Mouse (Mus musculus): Measurements from ENCODE around the gene Gm20708. TPM values are rescaled to one million over a fixed set of nuclear protein-coding genes. Genes with fewer than 3 reads are reported as not detected.
"Not testable (repeated sequence)": the region's sequence is repeated elsewhere in the genome, so short reads cannot be mapped to it uniquely, and the experiment has no call there.

Gm20708 gene
- polyA plus RNA-seq, 1 experiment, result not detected

GRCm38 (mm10) chr11:117777111-117777510 lies 32.4 kb upstream of the Gm20708 start:
- no peak overlapping the region for H3K4me3 ChIP-seq (ENCODE audit: insufficient read depth, low read depth, low read length)
- H3K27ac ChIP-seq (replicated peaks; ENCODE audit: low read depth, low read length), result no peak overlapping the region
- peaks cover 6% of the 10 kb centered on the region; the same call in 1 of the 2 replicates for H3K4me1 ChIP-seq (ENCODE audit: control insufficient read depth, insufficient read depth, insufficient read length, low read length)

GRCm38 (mm10) chr11:117778031-117778430 lies 31.4 kb upstream of the Gm20708 start:
- Histone ChIP-seq H3K27ac (replicated peaks; ENCODE audit: low read depth, low read length) (no peak overlapping the region), H3K4me3 (ENCODE audit: insufficient read depth, low read depth, low read length) (no peak overlapping the region), H3K4me1 (ENCODE audit: control insufficient read depth, insufficient read depth, insufficient read length, low read length) (peaks cover 6% of the 10 kb centered on the region; the same call in 1 of the 2 replicates)

GRCm38 (mm10) chr11:117778851-117779433 lies 30.5 kb upstream of the Gm20708 start:
- Histone ChIP-seq H3K4me1 (ENCODE audit: control insufficient read depth, insufficient read depth, insufficient read length, low read length) (peaks cover 6% of the 10 kb centered on the region; the same call in 1 of the 2 replicates), H3K4me3 (ENCODE audit: insufficient read depth, low read depth, low read length) (peak overlapping the region; percentile 77), H3K27ac (replicated peaks; ENCODE audit: low read depth, low read length) (peak overlapping the region; percentile 95)

- peak overlapping the region; percentile 77 for H3K4me3 ChIP-seq (ENCODE audit: insufficient read depth, low read depth, low read length)
- H3K27ac ChIP-seq (replicated peaks; ENCODE audit: low read depth, low read length), result peak overlapping the region; percentile 95
- peaks cover 6% of the 10 kb centered on the region; the same call in 1 of the 2 replicates for H3K4me1 ChIP-seq (ENCODE audit: control insufficient read depth, insufficient read depth, insufficient read length, low read length)
Observed at GRCm38 (mm10) chr11:117779434-117780198, 29.9 kb upstream of the Gm20708 start.

- Histone ChIP-seq H3K27ac (replicated peaks; ENCODE audit: low read depth, low read length) (peak overlapping the region; percentile 95), H3K4me3 (ENCODE audit: insufficient read depth, low read depth, low read length) (peak overlapping the region; percentile 77), H3K4me1 (ENCODE audit: control insufficient read depth, insufficient read depth, insufficient read length, low read length) (peaks cover 6% of the 10 kb centered on the region; the same call in 1 of the 2 replicates)
Observed at GRCm38 (mm10) chr11:117780199-117780515, 29.3 kb upstream of the Gm20708 start.

- Histone ChIP-seq H3K4me1 (ENCODE audit: control insufficient read depth, insufficient read depth, insufficient read length, low read length) (peaks cover 6% of the 10 kb centered on the region; the same call in 1 of the 2 replicates), H3K27ac (replicated peaks; ENCODE audit: low read depth, low read length) (peak overlapping the region; percentile 95), H3K4me3 (ENCODE audit: insufficient read depth, low read depth, low read length) (peak overlapping the region; percentile 77)
Observed at GRCm38 (mm10) chr11:117780582-117781111, 28.8 kb upstream of the Gm20708 start.

- Histone ChIP-seq H3K27ac (replicated peaks; ENCODE audit: low read depth, low read length) (peak overlapping the region; percentile 95), H3K4me3 (ENCODE audit: insufficient read depth, low read depth, low read length) (peak overlapping the region; percentile 77), H3K4me1 (ENCODE audit: control insufficient read depth, insufficient read depth, insufficient read length, low read length) (peaks cover 6% of the 10 kb centered on the region; the same call in 1 of the 2 replicates)
Observed at GRCm38 (mm10) chr11:117781199-117781821, 28.2 kb upstream of the Gm20708 start.

GRCm38 (mm10) chr11:117781993-117782704 lies 27.3 kb upstream of the Gm20708 start, which contains the start of the genes Tmc8 and Tmc6:
TSS of gene Tmc8 (plus strand) at chr11:117782076.
TSS of gene Tmc6 (minus strand) at chr11:117782198.
- H3K4me3 ChIP-seq (ENCODE audit: insufficient read depth, low read depth, low read length), result peak within 1 kb of the TSS; percentile 77
- H3K4me1 ChIP-seq (ENCODE audit: control insufficient read depth, insufficient read depth, insufficient read length, low read length), result peaks cover 6% of the 10 kb centered on the region; the same call in 1 of the 2 replicates
- H3K27ac ChIP-seq (replicated peaks; ENCODE audit: low read depth, low read length), result peak within 1 kb of the TSS; percentile 99

GRCm38 (mm10) chr11:117782705-117783034 lies 26.8 kb upstream of the Gm20708 start:
- Histone ChIP-seq H3K27ac (replicated peaks; ENCODE audit: low read depth, low read length) (peak overlapping the region; percentile 99), H3K4me3 (ENCODE audit: insufficient read depth, low read depth, low read length) (peak overlapping the region; percentile 65), H3K4me1 (ENCODE audit: control insufficient read depth, insufficient read depth, insufficient read length, low read length) (peaks cover 6% of the 10 kb centered on the region; the same call in 1 of the 2 replicates)

- H3K27ac ChIP-seq (replicated peaks; ENCODE audit: low read depth, low read length), result peak overlapping the region; percentile 99
Observed at GRCm38 (mm10) chr11:117783089-117783488, 26.4 kb upstream of the Gm20708 start.

GRCm38 (mm10) chr11:117783683-117784309 lies 25.7 kb upstream of the Gm20708 start:
- Histone ChIP-seq H3K27ac (replicated peaks; ENCODE audit: low read depth, low read length) (peak overlapping the region; percentile 72), H3K4me1 (ENCODE audit: control insufficient read depth, insufficient read depth, insufficient read length, low read length) (peaks cover 3% of the 10 kb centered on the region; the same call in 1 of the 2 replicates), H3K4me3 (ENCODE audit: insufficient read depth, low read depth, low read length) (peak overlapping the region; percentile 65)

More at GRCm38 (mm10) chr11:117783089-117783488, 26.4 kb upstream of the Gm20708 start:
- H3K4me3 ChIP-seq (ENCODE audit: insufficient read depth, low read depth, low read length), result peak overlapping the region; percentile 65
- H3K4me1 ChIP-seq (ENCODE audit: control insufficient read depth, insufficient read depth, insufficient read length, low read length), result peaks cover 6% of the 10 kb centered on the region; the same call in 1 of the 2 replicates

- Histone ChIP-seq H3K27ac (replicated peaks; ENCODE audit: low read depth, low read length) (no peak overlapping the region), H3K4me3 (ENCODE audit: insufficient read depth, low read depth, low read length) (no peak overlapping the region), H3K4me1 (ENCODE audit: control insufficient read depth, insufficient read depth, insufficient read length, low read length) (no peaks in the 10 kb centered on the region; the same call in 1 of the 2 replicates)
Observed at GRCm38 (mm10) chr11:117786294-117786693, 23.2 kb upstream of the Gm20708 start.

GRCm38 (mm10) chr11:117788481-117788880 lies 21.0 kb upstream of the Gm20708 start:
- H3K4me1 ChIP-seq (ENCODE audit: control insufficient read depth, insufficient read depth, insufficient read length, low read length); H3K27ac ChIP-seq (replicated peaks; ENCODE audit: low read depth, low read length); H3K4me3 ChIP-seq (ENCODE audit: insufficient read depth, low read depth, low read length): not testable (repeated sequence)

GRCm38 (mm10) chr11:117790286-117790685 lies 19.2 kb upstream of the Gm20708 start:
- no peak overlapping the region for H3K27ac ChIP-seq (replicated peaks; ENCODE audit: low read depth, low read length)
- H3K4me1 ChIP-seq (ENCODE audit: control insufficient read depth, insufficient read depth, insufficient read length, low read length), result no peaks in the 10 kb centered on the region
- no peak overlapping the region for H3K4me3 ChIP-seq (ENCODE audit: insufficient read depth, low read depth, low read length)
